Mouse (Mus musculus) heart, embryonic 10.5 days (tissue): Measurements from ENCODE around the gene Prkci. TPM values are rescaled to one million over a fixed set of nuclear protein-coding genes. Genes with fewer than 3 reads are reported as not detected.
A peak's percentile ranks its signal among the peaks of the same experiment; 100 is the strongest.

ENCODE experiments used
- DNase-seq: peaks from one replicate; pipeline ENCODE4 v3.0.0-alpha.2; 2017; ENCODE audit warnings: low spot score
- H3K27ac ChIP-seq: fragments of 300-500 bp; sonication (generic); 2 replicates; pipeline ENCODE4 v1.5.1; 2016; ENCODE audit warnings: mild to moderate bottlenecking
- H3K27me3 ChIP-seq: fragments of 300-500 bp; sonication (generic); 2 replicates; pipeline ENCODE4 v1.6.1; 2016; ENCODE audit warnings: mild to moderate bottlenecking; ENCODE audit not compliant: poor library complexity, insufficient read depth, severe bottlenecking
- H3K36me3 ChIP-seq: fragments of 300-500 bp; sonication (generic); 2 replicates; pipeline ENCODE4 v1.6.1; 2016; ENCODE audit warnings: mild to moderate bottlenecking, moderate library complexity
- H3K4me1 ChIP-seq: fragments of 300-500 bp; sonication (generic); 2 replicates; pipeline ENCODE4 v1.6.1; 2016; ENCODE audit warnings: mild to moderate bottlenecking
- H3K4me3 ChIP-seq: fragments of 300-500 bp; sonication (generic); 2 replicates; pipeline ENCODE4 v1.5.1; 2016; ENCODE audit warnings: mild to moderate bottlenecking, moderate library complexity
- H3K9me3 ChIP-seq: fragments of 300-500 bp; sonication (generic); 2 replicates; pipeline ENCODE4 v1.6.1; 2016; ENCODE audit warnings: mild to moderate bottlenecking, moderate library complexity
- WGBS: fragments of 180-500 bp; shearing (Covaris S2); methylation state at CpG from one replicate; pipeline ENCODE4 v1.1.7; 2016; 5-methylcytosine and 5-hydroxymethylcytosine counted together
- polyA plus RNA-seq: library from polyadenylated mRNA; unstranded; fragments of >200 nt; fragmentation: Nextera tagmentation; extraction: Ambion mirVana; gene quantifications from 2 replicates; pipeline ENCODE4 v1.2.1, GENCODE M21; 2016

Gene Prkci
- polyA plus RNA-seq = 23.2 and 32.7 TPM in 2 replicates

DNA sequence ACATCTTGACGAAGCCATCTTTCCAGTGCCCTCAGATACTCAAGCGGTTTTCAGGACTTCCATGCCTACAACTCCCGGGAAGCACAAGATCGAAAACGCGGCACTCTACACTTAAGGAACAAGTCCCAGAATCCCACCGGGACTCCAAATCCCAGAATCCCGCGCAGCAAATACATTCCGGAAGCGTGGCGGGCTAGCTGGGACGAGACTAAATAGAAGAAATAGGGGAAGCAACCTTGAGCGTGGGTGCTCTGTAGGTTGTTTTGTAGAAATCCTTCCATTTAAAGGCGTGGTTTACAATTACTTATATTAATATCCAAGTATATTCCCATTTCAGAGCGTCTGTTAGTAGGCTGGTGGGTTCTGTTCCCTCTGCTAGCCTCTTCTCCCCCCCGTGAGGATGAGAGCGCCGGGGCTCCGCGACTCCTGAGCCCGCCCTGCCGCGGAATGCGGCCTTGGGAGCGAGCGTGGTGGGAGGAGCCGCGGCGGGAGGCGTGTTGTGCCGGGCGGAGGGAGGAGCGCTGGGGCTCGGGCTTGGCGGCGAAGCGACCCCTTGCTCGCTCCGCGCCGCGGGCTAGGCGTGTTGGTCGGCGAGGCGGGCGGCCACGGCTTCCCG is at the start of gene Prkci:
Prkci (plus strand) TSS at position 465 of the 616 bp plus-strand sequence.
- Histone ChIP-seq H3K27ac (peak within 1 kb of the TSS; percentile 98), H3K4me3 (peak within 1 kb of the TSS; percentile 97), H3K4me1 (peaks cover 23% of the 10 kb centered on the region), H3K9me3 (no peaks in the 10 kb centered on the region), H3K36me3 (no peaks in the 10 kb centered on the region), H3K27me3 (no peaks in the 10 kb centered on the region)
- DNase-seq = peak; percentile 96
- WGBS = under 1% methylated on average over 50 of the region's 50 CpGs

DNA sequence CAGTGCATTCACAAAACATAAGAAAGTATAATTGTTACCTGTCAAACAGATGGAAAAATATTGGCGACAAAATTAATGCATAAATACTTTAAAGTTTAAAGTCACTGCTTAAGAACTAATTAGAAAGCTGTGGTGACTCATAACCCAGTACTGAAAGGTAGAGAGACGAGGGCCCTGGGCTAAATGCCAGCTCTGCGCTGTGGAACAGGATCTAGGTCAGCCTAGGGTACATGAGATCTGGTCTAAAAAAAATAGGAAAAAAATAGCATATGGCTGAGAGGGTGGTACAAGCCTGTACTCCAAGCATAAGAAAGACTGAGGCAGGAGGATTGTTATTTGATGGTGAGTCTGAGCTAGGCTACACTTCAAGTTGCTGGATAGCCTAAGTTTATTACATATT is 43.9 kb upstream of the Prkci start:
- no peaks in the 10 kb centered on the region for H3K4me1 ChIP-seq
- H3K36me3 ChIP-seq = peaks cover 69% of the 10 kb centered on the region
- WGBS = 88% methylated on average over 3 of the region's 3 CpGs
- H3K27ac ChIP-seq = no peak overlapping the region
- H3K4me3 ChIP-seq = no peak overlapping the region
- no peak for DNase-seq
- no peaks in the 10 kb centered on the region for H3K9me3 ChIP-seq
- no peaks in the 10 kb centered on the region for H3K27me3 ChIP-seq

DNA sequence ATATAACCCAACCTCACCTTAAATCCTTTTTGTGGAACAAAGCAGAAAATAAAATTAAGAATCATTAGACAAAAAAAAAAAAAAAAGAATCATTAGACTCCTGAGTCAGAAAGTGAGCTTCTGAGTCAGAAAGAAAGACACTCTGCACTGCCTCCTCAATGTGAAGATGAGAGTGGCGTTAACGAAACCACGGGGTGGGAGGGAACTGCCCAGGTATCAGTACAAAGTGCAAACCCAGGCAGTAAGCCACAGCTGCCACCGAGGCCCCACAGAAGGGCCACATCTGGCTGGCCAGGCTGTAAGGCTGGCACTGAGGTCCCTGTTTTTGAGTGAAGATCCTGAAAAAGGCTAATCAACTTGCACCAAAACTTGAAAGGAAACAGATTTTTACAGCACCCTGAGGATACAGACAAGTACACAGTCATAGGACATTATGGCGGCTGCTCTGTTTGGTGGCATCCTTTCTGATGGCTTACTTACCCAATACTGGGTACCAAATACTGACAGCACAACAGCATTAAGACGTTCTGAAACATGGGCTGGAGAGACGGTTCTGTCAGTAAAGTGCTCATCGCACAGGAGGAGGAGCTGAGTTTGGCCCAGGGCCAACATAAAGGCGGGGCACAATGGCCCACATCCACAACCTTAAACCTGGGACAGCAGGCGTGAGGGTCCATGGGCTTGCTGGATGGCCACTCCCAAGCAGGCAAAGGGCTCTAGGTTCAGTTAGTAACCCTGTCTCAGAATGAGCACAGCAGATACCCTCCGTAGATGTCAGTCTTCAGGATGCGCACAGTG is 43.1 kb upstream of the Prkci start:
- Histone ChIP-seq H3K27me3 (no peaks in the 10 kb centered on the region), H3K36me3 (peaks cover 73% of the 10 kb centered on the region), H3K4me3 (no peak overlapping the region), H3K27ac (no peak overlapping the region), H3K4me1 (no peaks in the 10 kb centered on the region), H3K9me3 (no peaks in the 10 kb centered on the region)
- DNase-seq = no peak
- WGBS = 90% methylated on average over 12 of the region's 12 CpGs

DNA sequence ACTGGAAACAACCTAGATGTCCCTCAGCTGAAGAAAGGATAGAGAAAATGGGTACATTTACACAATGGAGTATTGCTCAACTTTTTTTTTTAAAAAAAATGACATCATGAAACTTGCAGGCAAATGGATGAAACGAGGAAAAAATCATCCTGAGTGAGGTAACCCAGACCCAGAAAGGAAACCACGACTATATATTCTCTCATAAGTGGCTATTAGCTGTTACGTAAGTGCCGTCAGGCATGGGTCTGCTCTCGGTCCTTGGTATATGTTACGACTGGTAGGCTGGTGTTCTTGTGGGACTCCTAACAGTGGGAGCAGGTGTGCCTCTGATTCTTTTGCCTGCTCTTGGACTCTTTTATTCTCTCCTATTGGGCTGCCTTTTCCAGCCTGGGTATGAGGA is 39.2 kb upstream of the Prkci start:
- Histone ChIP-seq H3K4me3 (no peak overlapping the region), H3K27me3 (no peaks in the 10 kb centered on the region), H3K27ac (no peak overlapping the region), H3K4me1 (peaks cover 4% of the 10 kb centered on the region; the same call in 1 of the 2 replicates), H3K9me3 (no peaks in the 10 kb centered on the region), H3K36me3 (peaks cover 77% of the 10 kb centered on the region)
- WGBS = 93% methylated on average over 6 of the region's 6 CpGs
- no peak for DNase-seq

DNA sequence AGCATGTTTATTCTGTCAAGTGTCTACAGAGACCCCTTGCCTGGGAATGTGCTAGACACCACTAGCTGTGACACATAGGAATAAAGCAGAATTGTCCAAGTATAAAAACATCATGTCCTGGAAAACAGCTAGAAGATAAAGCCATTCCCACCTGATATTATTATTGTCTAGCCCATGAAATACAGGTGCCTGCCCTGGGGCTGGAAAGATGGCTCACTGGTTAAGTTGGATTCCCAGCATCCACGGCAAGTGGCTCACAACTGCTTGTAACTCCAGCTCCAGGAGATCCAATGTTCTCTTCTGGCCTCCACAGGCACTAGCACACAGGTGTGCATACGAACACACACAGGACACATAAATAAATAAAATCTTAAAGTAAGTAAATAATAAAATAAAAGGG is 36.8 kb upstream of the Prkci start:
- Histone ChIP-seq H3K4me3 (no peak overlapping the region), H3K9me3 (no peaks in the 10 kb centered on the region), H3K4me1 (peaks cover 4% of the 10 kb centered on the region; the same call in 1 of the 2 replicates), H3K27me3 (no peaks in the 10 kb centered on the region), H3K27ac (no peak overlapping the region), H3K36me3 (peaks cover 85% of the 10 kb centered on the region)
- no peak for DNase-seq
- WGBS = 65% methylated on average over 2 of the region's 2 CpGs

DNA sequence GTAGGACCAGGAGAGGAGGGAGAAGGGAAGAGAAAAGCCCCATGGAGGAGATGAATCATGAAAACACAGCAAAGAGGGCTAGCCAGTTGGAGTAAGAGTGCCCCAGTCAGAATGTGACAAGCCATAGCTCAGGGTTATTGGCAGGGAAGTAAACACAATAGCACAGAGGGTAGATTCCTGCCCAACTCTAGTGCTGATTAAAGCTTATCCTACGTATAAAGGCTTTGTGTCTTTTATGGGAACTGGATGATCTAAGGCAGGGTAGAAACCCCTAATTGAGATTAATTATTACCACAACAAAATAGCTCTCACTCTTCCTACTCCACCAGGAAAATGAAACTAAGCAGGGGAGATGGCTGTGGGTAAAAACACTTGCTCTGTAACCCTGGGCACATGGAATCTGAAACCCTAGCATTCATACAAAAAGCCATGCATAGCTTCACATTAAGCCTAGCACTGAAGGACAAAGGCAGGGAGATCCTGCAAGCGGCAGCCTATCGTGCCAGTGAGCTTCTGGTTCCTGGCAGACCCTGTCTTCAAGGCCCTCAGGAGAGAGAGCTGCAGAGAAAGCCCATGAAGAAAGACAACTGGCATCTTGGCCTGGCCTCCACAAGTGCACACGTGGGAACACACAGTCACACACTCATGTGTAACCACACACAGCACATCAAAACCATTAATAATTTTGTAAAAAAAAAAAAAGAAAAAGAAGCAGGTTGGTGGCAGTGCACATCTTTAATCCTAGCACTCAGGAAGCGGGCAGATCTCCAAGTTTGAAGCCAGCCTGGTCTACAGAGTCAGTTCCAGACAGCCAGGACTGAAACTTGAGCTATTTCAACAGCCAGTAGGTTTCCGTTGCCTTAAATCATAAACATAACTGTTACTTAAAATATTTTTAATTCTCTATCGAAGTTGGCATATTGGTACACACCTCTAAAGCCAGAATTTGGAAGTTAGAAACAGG is 35.4 kb upstream of the Prkci start:
- no peaks in the 10 kb centered on the region for H3K9me3 ChIP-seq
- H3K27me3 ChIP-seq = no peaks in the 10 kb centered on the region
- 79% methylated on average over 7 of the region's 7 CpGs for WGBS
- peaks cover 85% of the 10 kb centered on the region for H3K36me3 ChIP-seq
- no peak overlapping the region for H3K27ac ChIP-seq
- DNase-seq = no peak
- H3K4me3 ChIP-seq = no peak overlapping the region
- H3K4me1 ChIP-seq = peaks cover 4% of the 10 kb centered on the region; the same call in 1 of the 2 replicates

DNA sequence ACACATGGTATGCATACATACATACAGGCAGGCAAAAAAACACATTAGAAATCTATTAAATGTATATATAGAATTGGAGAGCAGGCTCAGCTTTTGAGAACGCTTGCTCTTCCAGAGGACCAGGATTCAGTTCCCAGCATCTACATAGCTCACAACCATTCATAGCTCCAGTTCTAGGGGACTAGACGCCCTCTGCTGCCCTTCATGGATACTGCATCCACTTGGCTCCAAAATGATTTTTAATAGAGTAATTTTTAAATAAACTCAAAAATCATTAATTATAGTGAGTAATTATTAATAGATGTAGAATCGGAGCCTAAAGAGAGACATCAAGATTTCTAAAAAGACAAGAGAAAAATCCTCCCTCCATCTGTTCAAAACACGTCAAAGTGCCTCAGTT is 32.4 kb upstream of the Prkci start:
- H3K4me3 ChIP-seq = no peak overlapping the region
- peaks cover 75% of the 10 kb centered on the region for H3K36me3 ChIP-seq
- WGBS = 86% methylated on average over 4 of the region's 4 CpGs
- H3K27me3 ChIP-seq = no peaks in the 10 kb centered on the region
- no peak overlapping the region for H3K27ac ChIP-seq
- DNase-seq = no peak
- no peaks in the 10 kb centered on the region for H3K9me3 ChIP-seq
- H3K4me1 ChIP-seq = peaks cover 7% of the 10 kb centered on the region

DNA sequence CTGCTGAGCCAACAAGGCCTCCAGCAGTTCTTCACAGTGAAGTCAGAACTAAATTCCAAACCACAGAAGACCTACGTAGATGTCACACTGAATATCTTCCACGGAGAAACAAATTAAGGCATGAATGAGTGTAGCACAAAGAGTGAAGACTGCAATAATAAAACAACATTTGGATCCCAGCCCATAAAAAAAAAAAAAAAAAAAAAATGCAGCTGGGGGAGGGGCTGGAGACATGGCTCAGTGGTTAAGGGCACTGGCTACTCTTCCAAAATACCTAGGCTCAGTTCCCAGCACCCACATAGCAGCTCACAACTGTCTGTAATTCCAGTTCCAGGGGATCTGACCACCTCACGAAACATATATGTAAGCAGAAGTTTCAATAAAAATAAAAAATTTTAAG is 31.3 kb upstream of the Prkci start:
- H3K27ac ChIP-seq = no peak overlapping the region
- no peak for DNase-seq
- H3K36me3 ChIP-seq = peaks cover 65% of the 10 kb centered on the region
- H3K4me1 ChIP-seq = peaks cover 8% of the 10 kb centered on the region; the same call in 1 of the 2 replicates
- no peaks in the 10 kb centered on the region for H3K9me3 ChIP-seq
- H3K4me3 ChIP-seq = no peak overlapping the region
- WGBS = 86% methylated on average over 3 of the region's 3 CpGs
- no peaks in the 10 kb centered on the region for H3K27me3 ChIP-seq

DNA sequence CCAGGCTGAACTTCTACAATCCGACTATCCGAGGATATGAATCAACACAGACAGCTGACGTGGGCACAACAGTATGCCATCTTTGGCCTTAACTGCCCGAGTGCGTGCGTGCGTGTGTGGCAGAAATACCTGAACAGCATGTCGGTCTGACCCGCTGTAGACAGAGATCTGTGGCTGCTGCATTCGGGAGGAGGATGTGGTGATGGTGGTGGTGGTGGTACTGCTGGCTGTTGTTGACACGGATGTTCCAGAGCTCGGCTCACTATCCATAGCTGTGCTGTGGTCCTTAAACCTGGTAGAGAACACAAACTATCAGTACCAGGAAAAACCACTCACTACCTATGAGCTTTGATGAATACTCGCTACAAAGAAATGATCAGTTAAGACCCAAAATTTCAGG is 29.9 kb upstream of the Prkci start:
- no peaks in the 10 kb centered on the region for H3K9me3 ChIP-seq
- 93% methylated on average over 13 of the region's 13 CpGs for WGBS
- H3K27me3 ChIP-seq = no peaks in the 10 kb centered on the region
- H3K36me3 ChIP-seq = peaks cover 51% of the 10 kb centered on the region
- DNase-seq = no peak
- H3K4me1 ChIP-seq = peaks cover 6% of the 10 kb centered on the region; the same call in 1 of the 2 replicates
- H3K27ac ChIP-seq = no peak overlapping the region
- H3K4me3 ChIP-seq = no peak overlapping the region

DNA sequence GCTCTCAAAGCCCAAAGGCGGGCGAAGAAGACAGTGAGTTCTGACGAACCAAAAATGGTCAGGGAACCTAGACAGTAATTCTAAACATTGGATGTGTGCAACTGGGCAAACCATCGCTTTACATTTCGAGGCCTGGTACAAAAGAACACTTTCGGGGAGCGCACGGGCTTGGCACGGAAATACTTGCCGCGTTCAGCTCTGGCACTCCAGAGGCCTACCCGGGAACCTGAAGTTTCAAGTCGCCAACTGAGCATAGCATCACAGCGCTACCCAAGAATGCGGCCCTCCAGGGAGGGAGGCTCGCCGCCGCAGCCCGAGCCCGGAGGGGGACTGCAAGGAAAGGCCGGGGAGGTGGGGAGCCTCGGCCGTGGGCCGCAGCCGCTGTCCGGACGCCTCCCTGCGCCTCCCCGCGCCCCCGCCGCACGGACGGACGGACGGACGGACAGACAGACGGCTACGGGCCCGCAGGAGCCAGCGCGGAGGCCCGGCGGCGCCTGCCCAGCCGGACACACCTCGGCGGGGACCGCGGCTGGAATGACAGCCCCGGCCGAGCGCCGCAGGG is 26.9 kb upstream of the Prkci start:
- WGBS = under 1% methylated on average over 54 of the region's 54 CpGs
- Histone ChIP-seq H3K27me3 (no peaks in the 10 kb centered on the region), H3K27ac (peak overlapping the region; percentile 94), H3K9me3 (no peaks in the 10 kb centered on the region), H3K4me3 (peak overlapping the region; percentile 89), H3K4me1 (peaks cover 6% of the 10 kb centered on the region; the same call in 1 of the 2 replicates), H3K36me3 (peaks cover 30% of the 10 kb centered on the region)
- DNase-seq = peak; percentile 80

DNA sequence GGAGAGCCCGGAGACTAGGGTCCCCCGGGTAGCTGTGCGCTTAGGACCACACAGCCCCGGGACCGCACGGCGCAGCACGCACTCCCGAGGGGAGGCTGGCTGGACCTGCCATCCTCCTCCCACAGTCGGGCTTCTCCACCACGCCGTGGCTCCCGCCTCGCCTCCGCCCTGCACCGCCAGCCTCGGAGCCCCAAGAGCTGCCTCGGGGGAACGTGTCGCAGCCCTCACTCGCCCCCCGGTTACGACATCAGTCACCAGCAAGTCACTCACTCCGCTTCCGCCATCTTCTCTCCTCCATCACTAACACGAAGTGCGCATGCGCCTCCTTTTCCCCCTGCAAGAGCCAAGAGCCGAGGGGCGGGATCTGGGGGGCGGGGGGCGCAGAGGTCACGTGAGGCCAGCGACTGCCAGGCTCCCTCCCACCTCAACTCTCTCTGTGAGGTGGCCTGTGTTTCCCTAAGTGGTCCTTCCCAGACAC is 26.4 kb upstream of the Prkci start, which contains the start of gene Phc3:
Phc3 (minus strand) TSS at position 312 of the 478 bp plus-strand sequence.
- Histone ChIP-seq H3K4me3 (peak within 1 kb of the TSS; percentile 89), H3K27me3 (no peaks in the 10 kb centered on the region), H3K36me3 (peaks cover 24% of the 10 kb centered on the region), H3K27ac (peak within 1 kb of the TSS; percentile 94), H3K9me3 (no peaks in the 10 kb centered on the region), H3K4me1 (peaks cover 6% of the 10 kb centered on the region; the same call in 1 of the 2 replicates)
- DNase-seq = peak; percentile 98
- WGBS = under 1% methylated on average over 34 of the region's 34 CpGs

DNA sequence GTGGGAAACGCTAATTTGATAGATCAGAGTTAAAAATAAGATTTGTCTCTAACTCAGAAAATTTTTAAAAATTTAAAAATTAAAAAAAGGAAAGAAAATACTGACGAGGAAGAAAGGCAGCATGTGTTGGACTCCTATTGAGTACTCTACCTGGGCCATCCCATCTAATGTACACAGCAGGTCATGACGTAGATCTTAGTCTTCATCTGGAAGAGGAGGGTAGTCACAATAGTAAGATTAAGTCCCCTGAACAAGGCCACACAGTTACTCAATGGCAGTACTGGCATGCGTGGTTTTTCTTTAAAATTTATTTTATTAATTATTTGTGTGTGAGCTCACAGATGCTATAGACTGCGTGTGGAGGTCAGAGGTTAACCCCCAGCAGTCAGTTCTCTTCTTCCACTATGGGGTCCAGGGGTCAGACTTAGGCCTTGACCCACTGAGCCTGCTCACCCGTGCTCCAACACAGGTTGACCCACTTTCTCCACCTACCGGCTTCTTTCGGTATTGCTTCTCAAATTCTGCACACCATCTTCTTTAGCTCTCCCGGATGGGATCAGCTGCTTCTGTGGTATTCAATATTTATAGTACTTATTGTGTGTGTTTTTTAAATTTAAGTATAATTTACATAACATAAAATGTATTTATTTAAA is 20.3 kb upstream of the Prkci start:
- no peak overlapping the region for H3K4me3 ChIP-seq

More for the DNA sequence above, 20.3 kb upstream of the Prkci start:
- H3K27me3 ChIP-seq = no peaks in the 10 kb centered on the region
- no peaks in the 10 kb centered on the region for H3K36me3 ChIP-seq
- WGBS = 45% methylated on average over 9 of the region's 9 CpGs
- H3K4me1 ChIP-seq = no peaks in the 10 kb centered on the region
- no peak overlapping the region for H3K27ac ChIP-seq
- DNase-seq = no peak
- H3K9me3 ChIP-seq = no peaks in the 10 kb centered on the region
